Mouse (Mus musculus): ENCODE results near the gene 2310057M21Rik.
"Not testable (repeated sequence)": the region's sequence is repeated elsewhere in the genome, so short reads cannot be mapped to it uniquely, and the experiment has no call there.

Gene 2310057M21Rik

DNA sequence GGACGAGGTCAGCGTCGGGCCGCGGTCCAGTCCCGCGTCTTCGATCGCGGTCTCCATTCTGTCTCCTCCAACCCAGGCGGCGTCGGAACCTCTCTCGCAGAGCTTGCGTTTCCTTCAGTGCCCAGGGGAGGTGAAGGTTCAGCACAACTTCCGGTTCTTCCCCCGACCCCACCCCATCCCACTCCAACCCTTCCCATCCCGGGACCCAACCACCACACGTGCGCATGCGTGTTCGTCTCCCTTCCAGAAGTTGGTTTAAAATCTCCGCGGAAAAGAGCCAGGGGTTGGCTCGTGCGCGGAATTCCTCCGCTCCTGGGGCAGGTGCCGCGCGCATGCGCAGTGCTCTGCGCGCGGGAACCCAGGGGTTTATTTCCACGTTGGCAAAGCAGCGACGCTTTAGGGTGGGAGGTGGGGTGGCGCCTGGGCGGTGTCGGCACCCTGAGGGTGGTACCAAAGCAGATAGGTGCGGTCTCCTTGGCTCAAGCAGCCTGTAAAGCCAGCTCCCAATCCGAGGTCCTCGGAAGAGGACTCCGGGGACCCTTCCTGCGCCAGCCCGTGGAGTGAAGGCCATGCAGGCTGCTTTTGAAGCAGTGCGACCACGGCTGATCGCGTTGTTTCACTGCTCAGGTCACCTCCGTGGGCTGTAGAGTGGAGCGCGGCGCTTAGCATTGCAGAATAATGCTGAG, at the start of gene 2310057M21Rik:
2310057M21Rik (minus strand) TSS at position 145 of the 686 bp plus-strand sequence.
- DNase-seq (ENCODE audit: low read depth, low spot score), result peak; percentile 89
- H3K27me3 ChIP-seq (ENCODE audit: control insufficient read depth, insufficient read depth, low read length, poor library complexity, severe bottlenecking), result no peaks in the 10 kb centered on the region

DNA sequence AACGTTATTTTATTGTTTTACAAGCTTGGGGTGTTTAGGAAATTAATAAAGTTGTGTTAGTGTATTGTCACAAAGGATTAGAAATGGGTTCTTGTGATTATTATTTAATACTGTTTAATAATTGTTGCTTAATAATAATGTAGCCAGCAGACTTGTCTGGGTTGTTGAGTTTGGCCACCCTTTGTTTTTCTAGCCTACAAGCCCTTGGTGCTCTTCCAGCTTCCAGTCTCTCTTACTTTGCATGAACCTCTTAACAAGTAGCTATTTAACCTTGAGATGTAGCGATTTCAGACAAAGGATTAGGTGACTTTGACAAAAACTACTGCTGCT, 49.3 kb upstream of the 2310057M21Rik start:
- Histone ChIP-seq H3K27me3 (ENCODE audit: control insufficient read depth, insufficient read depth, low read length, poor library complexity, severe bottlenecking) (no peaks in the 10 kb centered on the region), H3K36me3 (ENCODE audit: control insufficient read depth, insufficient read depth, low read length, poor library complexity, severe bottlenecking) (no peaks in the 10 kb centered on the region)
- no peak for DNase-seq (ENCODE audit: low read depth, low spot score)

More for the DNA sequence above, at the start of gene 2310057M21Rik:
- H3K36me3 ChIP-seq (ENCODE audit: control insufficient read depth, insufficient read depth, low read length, poor library complexity, severe bottlenecking), result no peaks in the 10 kb centered on the region

DNA sequence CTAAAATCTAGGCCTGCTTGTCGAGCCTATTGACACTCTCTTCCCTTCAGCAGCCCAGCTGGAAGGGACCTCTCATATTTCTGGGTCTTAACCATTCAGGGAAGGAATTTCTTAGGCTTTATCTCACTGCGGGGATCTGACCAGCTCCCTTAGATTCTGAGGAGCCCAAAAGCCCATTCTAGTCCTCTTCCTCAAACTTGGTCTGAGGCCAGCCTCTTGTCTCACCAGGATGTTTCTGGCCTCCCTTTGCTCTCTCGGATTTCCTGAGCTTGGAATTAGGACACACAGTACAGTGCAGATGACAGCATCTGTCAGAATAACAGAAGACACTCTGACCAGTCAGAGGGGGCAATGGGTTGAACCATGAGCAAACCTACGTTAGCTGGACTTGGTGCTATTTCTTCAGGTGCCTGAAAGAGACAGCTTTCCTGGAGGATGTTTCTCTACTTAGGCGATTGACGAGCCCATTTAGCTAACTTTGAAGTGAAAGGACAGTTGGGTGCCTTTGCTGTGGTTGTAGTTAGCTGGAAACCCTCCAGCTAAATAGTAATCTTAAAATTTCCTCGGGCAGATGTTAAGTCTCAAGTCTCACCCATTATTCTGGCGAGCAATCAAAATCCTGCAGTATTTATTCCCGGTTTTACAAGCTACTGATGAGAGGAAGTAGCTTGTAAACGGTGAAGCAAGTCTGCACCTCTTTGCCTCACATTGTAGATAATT, 48.8 kb upstream of the 2310057M21Rik start:
- no peak for DNase-seq (ENCODE audit: low read depth, low spot score)
- Histone ChIP-seq H3K27me3 (ENCODE audit: control insufficient read depth, insufficient read depth, low read length, poor library complexity, severe bottlenecking) (no peaks in the 10 kb centered on the region), H3K36me3 (ENCODE audit: control insufficient read depth, insufficient read depth, low read length, poor library complexity, severe bottlenecking) (no peaks in the 10 kb centered on the region)

DNA sequence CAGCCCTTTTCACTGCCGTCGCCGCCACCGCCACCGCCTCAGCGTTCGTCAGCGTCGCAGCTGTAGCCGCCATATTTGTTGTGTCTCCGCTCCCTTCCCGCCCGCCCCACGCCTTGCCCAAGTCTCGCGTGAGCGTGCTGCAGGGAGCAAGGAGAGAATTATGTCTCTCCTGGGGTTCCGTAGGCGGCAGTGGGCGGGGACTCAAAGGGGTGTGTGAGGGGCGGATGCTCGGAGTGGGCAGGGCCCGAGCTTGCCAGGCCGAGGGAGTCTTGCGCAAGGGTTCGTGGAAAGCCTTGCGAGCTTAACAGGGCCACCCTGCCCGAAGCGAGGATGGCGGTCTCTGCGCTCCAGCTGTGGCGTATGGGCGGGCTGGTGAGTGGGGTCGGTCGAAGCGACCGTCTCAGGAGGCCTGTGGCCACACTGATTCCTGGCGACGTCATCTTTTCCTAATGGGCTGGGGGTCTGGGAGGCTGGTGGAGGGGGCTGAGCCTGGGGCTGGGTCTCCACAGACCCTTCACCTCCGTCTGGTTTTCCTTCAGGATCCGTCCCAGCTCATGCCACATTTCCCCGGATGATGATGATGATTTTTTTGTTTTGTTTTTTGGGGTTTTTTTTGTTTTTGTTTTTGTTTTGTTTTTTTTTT, 48.0 kb upstream of the 2310057M21Rik start, which contains the start of the genes Ikzf5 and Acadsb:
Ikzf5 (minus strand) TSS at position 106 of the 643 bp plus-strand sequence.
Acadsb (plus strand) TSS at position 186 of the 643 bp plus-strand sequence.
- DNase-seq (ENCODE audit: low read depth, low spot score), result peak; percentile 98
- H3K36me3 ChIP-seq (ENCODE audit: control insufficient read depth, insufficient read depth, low read length, poor library complexity, severe bottlenecking), result no peaks in the 10 kb centered on the region
- no peaks in the 10 kb centered on the region for H3K27me3 ChIP-seq (ENCODE audit: control insufficient read depth, insufficient read depth, low read length, poor library complexity, severe bottlenecking)

DNA sequence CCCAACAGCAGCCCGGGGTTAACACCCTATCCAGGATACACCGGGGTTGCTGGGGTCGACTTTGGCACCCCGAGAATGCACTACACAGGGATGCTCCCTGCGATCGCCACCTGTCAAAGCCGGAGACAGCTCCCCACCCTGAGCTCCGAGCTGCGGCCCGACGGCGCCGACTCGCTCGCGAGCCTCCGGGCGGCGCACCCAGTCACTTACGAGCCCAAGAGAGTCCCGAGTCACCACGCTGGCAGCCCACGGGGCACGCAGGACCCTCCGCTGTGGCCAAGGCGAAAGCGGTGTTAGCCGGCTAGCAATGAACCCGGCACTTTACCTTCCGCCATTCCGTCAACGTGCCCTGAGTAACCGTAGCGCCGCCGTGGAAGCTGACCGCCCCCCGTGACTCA, 47.4 kb upstream of the 2310057M21Rik start:
- DNase-seq (ENCODE audit: low read depth, low spot score), result no peak
- Histone ChIP-seq H3K36me3 (ENCODE audit: control insufficient read depth, insufficient read depth, low read length, poor library complexity, severe bottlenecking) (no peaks in the 10 kb centered on the region), H3K27me3 (ENCODE audit: control insufficient read depth, insufficient read depth, low read length, poor library complexity, severe bottlenecking) (no peaks in the 10 kb centered on the region)

DNA sequence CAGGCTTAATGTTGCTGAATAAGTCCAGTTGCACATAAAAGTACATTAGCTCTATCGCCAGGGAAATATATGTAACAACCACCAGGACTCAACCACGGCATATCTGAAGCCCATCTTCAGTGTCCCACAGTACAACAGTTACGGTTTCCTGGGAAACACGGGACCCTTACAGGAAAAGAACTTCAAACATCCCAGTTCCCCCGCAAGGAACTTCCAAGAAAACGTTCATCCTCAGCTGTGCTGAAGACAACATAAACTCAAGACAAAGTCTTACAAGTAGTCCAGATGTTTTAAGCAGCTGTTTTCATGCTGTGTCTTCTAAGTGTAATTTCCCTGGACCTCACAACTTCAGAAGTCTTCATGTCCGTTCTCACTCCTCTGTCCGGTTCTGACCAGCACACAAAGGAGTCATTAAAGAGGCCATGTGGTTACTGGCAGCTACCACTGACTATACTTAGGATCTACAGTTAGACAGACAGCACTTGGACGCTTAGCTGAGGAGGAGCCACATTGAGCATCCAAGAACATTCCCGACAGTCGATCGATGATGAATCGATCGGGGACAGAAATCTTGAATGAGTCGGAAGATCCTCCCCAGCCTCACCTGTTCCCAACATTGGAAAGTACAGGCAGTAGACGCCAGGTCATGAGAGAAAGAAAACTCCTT, 46.9 kb upstream of the 2310057M21Rik start:
- H3K27me3 ChIP-seq (ENCODE audit: control insufficient read depth, insufficient read depth, low read length, poor library complexity, severe bottlenecking), result no peaks in the 10 kb centered on the region
- DNase-seq (ENCODE audit: low read depth, low spot score), result peak; percentile 13
- no peaks in the 10 kb centered on the region for H3K36me3 ChIP-seq (ENCODE audit: control insufficient read depth, insufficient read depth, low read length, poor library complexity, severe bottlenecking)

DNA sequence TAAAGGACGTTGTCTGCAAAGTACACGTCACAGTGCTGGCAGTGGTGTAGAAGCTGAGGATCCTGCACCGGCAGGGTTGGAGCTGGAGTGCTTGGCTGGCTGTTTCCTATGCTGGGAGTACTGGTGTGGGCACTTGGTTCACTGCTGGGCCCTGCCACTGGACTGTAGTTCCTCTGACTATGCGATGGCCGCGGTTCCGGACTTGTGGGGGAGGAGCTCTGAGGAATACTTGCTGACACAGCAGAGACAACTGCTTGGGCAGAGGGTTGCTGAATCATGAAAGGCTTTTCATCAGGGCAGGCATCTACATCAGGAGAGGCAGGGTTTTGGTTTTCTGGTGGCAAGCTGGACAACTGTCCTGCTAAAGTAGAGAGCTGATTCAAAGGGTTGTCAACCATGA, 29.2 kb upstream of the 2310057M21Rik start:
- not testable (repeated sequence) for DNase-seq (ENCODE audit: low read depth, low spot score); H3K36me3 ChIP-seq (ENCODE audit: control insufficient read depth, insufficient read depth, low read length, poor library complexity, severe bottlenecking); H3K27me3 ChIP-seq (ENCODE audit: control insufficient read depth, insufficient read depth, low read length, poor library complexity, severe bottlenecking)

DNA sequence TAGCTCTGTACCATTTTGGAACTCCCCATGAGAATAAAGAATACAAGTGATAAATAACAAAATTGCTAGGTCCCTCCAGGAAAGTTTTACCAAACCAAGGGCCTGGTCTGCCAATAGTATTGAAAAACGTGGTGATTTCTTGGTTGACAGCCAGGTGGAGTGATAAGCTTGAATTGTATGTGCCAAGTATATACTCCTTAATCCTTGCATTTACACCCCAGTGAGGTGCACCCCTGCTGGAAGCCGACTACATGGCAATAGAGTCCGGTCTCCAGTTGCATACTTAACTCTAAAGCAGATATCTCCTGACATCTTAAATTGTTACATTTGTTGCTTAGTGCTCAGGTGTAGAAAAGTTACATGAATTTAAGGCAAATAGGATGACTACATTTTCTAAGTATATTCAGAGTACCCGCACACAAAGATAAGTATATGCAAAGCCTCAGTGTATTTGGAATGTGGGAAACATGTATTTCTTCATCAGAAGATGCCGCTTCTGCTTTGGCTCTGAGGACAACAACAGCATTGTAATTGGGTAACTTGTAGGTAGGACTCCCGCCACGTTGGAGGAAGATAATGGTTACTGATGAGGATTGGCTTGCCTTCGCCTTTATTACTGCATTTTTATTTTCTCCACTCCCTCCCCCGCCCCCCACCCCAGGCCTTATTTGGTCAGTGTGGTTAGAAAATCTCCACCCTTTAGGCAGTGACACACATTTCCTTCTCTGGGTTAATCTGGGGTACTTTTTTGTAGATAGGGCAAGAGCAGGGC, 9.5 kb upstream of the 2310057M21Rik start:
- Histone ChIP-seq H3K27me3 (ENCODE audit: control insufficient read depth, insufficient read depth, low read length, poor library complexity, severe bottlenecking) (no peaks in the 10 kb centered on the region), H3K36me3 (ENCODE audit: control insufficient read depth, insufficient read depth, low read length, poor library complexity, severe bottlenecking) (no peaks in the 10 kb centered on the region)
- peak; percentile 25 for DNase-seq (ENCODE audit: low read depth, low spot score)

DNA sequence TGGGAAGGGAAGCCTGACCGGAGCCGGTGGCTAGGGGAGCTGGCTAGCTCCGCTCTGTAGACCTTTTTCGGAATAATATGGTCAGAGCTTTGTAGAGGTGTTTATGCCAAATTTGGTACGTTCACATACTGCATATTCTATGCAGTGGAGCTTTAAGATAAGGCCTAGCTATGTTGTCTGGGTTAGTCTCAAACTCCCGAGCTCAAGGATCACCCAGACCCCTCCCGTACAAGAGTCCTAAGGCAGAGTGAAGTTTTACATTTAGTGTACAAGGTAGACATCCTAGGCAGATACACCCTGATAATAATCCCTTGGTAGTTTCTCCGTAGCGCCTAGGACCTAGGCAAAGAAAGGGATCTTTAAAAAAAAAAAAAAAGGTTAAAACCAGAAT, 8.9 kb upstream of the 2310057M21Rik start:
- DNase-seq (ENCODE audit: low read depth, low spot score), result no peak
- no peaks in the 10 kb centered on the region for H3K27me3 ChIP-seq (ENCODE audit: control insufficient read depth, insufficient read depth, low read length, poor library complexity, severe bottlenecking)
- no peaks in the 10 kb centered on the region for H3K36me3 ChIP-seq (ENCODE audit: control insufficient read depth, insufficient read depth, low read length, poor library complexity, severe bottlenecking)

DNA sequence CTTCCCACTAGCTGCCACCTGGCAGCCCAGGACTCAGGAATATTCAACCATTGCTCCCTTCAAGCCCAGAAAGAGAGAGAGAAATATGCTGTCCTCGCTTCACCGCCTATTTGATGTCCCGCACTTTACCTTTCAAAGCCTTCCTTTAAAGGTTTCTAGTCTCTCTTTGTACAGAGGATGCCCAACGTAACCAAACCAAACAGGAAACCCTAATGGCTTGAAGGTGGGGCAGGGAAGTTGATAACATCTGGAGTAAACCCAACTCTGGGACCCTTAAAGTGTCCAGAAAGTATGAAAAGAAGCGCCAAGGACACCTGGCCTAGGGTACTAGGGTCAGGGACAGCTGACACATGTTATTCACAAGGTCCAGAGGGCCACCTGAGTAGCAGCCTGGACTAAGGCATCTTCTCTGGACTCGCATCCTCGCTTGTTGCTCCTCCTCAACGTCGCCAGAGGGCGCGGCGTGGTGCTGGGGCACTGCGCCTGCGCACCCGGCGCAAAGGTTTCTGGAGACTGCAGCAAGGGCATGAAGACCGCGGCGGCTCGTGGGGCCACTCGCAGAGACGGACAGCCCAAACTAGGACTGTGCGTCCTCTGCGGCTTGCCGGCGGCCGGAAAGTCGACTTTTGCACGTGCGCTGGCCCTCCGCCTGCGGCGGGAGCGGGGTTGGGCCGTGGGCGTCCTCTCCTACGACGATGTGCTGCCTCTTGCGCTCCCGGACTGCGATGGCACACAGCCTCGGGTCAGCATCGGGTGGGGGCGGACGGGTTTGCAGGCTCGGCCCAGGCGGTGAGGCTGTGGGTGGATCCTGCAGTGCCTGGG, 8.3 kb upstream of the 2310057M21Rik start, which contains the start of gene Pstk:
Pstk (plus strand) TSS at position 494 of the 822 bp plus-strand sequence.
- Histone ChIP-seq H3K36me3 (ENCODE audit: control insufficient read depth, insufficient read depth, low read length, poor library complexity, severe bottlenecking) (no peaks in the 10 kb centered on the region), H3K27me3 (ENCODE audit: control insufficient read depth, insufficient read depth, low read length, poor library complexity, severe bottlenecking) (no peaks in the 10 kb centered on the region)
- DNase-seq (ENCODE audit: low read depth, low spot score), result peak; percentile 93

DNA sequence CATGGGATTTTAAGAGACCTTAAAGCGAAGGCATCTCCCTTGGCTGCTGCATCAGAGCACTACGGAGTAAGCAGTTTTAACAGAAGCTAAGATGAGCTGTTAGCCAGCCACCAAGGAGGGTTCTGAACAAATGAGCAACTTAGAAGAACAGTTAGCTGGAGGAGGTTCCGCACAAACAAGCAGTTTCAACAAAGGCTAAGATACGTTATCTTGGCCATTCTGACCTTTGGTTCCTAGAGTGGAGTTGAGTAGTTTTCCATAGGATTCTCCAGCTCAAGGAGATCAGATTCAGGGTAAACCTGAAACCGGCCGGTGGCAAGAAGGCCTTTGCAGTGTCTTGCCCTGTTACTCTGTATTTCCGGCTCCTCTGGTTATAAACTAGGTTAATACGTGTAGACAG, 1.6 kb upstream of the 2310057M21Rik start:
- no peaks in the 10 kb centered on the region for H3K27me3 ChIP-seq (ENCODE audit: control insufficient read depth, insufficient read depth, low read length, poor library complexity, severe bottlenecking)

DNA sequence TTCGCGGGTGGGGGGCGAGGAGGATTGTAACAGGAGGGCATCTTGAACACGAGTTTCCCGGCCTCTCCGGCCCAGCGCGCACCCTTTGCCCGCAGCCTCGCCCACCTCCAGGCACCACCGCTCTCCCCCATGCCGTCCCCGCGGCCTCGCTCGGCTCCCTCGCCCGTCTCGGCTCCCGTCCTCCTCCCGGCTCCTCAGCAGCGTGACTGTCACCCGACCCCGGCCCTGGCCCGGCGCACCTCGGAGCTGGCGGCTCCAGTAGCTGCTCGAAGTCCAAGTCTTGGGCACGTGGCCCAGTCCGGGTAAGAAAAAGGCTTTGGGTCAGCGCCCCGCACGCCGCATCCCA, 317 bp downstream of the 2310057M21Rik start:
- no peak for DNase-seq (ENCODE audit: low read depth, low spot score)
- no peaks in the 10 kb centered on the region for H3K27me3 ChIP-seq (ENCODE audit: control insufficient read depth, insufficient read depth, low read length, poor library complexity, severe bottlenecking)
- peaks cover 2% of the 10 kb centered on the region; the same call in 1 of the 2 replicates for H3K36me3 ChIP-seq (ENCODE audit: control insufficient read depth, insufficient read depth, low read length, poor library complexity, severe bottlenecking)

More for the DNA sequence above, 1.6 kb upstream of the 2310057M21Rik start:
- no peaks in the 10 kb centered on the region for H3K36me3 ChIP-seq (ENCODE audit: control insufficient read depth, insufficient read depth, low read length, poor library complexity, severe bottlenecking)
- no peak for DNase-seq (ENCODE audit: low read depth, low spot score)

DNA sequence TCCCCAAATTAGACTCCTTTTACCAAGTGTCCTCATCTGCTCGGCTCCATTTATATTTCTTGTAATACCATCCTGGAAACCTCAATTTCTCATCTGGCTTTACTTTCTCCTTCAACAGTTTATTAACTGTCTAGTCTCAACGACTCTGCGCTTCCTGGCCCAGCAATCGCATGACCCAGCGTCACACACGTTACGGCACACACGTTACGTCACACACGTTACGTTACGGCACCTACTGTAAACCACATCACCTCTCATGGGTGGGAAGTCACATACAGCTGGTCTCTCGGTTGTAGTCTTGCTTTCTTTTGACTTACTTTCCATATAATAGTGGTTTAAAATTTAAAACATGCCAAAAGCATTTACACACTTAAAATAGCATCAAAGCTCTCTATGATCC, 6.5 kb downstream of the 2310057M21Rik start:
- DNase-seq (ENCODE audit: low read depth, low spot score), result no peak

More for the DNA sequence above, 6.5 kb downstream of the 2310057M21Rik start:
- Histone ChIP-seq H3K36me3 (ENCODE audit: control insufficient read depth, insufficient read depth, low read length, poor library complexity, severe bottlenecking) (peaks cover 6% of the 10 kb centered on the region; the same call in 1 of the 2 replicates), H3K27me3 (ENCODE audit: control insufficient read depth, insufficient read depth, low read length, poor library complexity, severe bottlenecking) (no peaks in the 10 kb centered on the region)

Data from splenic B cell, adult 2 months (primary cell).